Mouse (Mus musculus): Measurements from ENCODE around the gene Gm364. TPM values are rescaled to one million over a fixed set of nuclear protein-coding genes. Genes with fewer than 3 reads are reported as not detected.

The Gm364 gene
- polyA plus RNA-seq, 1 experiment from 2014 or later, result not detected

- 79% methylated on average over 5 of the region's 5 CpGs for WGBS
- ATAC-seq (replicated peaks; ENCODE audit: insufficient number of reproducible peaks, low FRiP score, low TSS enrichment, low read depth) (no peak), DNase-seq (ENCODE audit: low spot score) (no peak)
- no peaks in the 10 kb centered on the region for H3K27me3 ChIP-seq (ENCODE audit: control insufficient read depth, insufficient read depth, low read length)
- H3K27ac ChIP-seq (replicated peaks; ENCODE audit: low read depth, low read length), result no peak overlapping the region
- no peak overlapping the region for H3K4me2 ChIP-seq (ENCODE audit: low read depth, low read length)
- H3K9ac ChIP-seq (replicated peaks; ENCODE audit: low read length), result no peak overlapping the region
- H3K4me1 ChIP-seq (ENCODE audit: control insufficient read depth, insufficient read depth, low read length), result no peaks in the 10 kb centered on the region
- no peaks in the 10 kb centered on the region for H3K36me3 ChIP-seq (replicated peaks; ENCODE audit: control insufficient read depth, insufficient read depth, low read depth, low read length)
- no peaks in the 10 kb centered on the region for H3K9me3 ChIP-seq (replicated peaks; ENCODE audit: control insufficient read depth, low read length)
- no peak overlapping the region for H3K4me3 ChIP-seq (ENCODE audit: low read depth, low read length)
Observed at GRCm38 (mm10) chrX:57380915-57381314, 28.0 kb upstream of the Gm364 start.

- WGBS, result 22% methylated on average over 50 of the region's 50 CpGs
- no peaks in the 10 kb centered on the region for H3K27me3 ChIP-seq (ENCODE audit: control insufficient read depth, insufficient read depth, low read length)
- H3K27ac ChIP-seq (replicated peaks; ENCODE audit: low read depth, low read length), result peak within 1 kb of the TSS; percentile 79
- ATAC-seq (replicated peaks; ENCODE audit: insufficient number of reproducible peaks, low FRiP score, low TSS enrichment, low read depth), result peak; percentile 91
- H3K4me1 ChIP-seq (ENCODE audit: control insufficient read depth, insufficient read depth, low read length), result no peaks in the 10 kb centered on the region
- H3K4me2 ChIP-seq (ENCODE audit: low read depth, low read length), result no peak within 1 kb of the TSS; the same call in 1 of the 2 replicates
- DNase-seq (ENCODE audit: low spot score), result peak; percentile 92
- H3K9ac ChIP-seq (replicated peaks; ENCODE audit: low read length), result peak within 1 kb of the TSS; percentile 80
- no peaks in the 10 kb centered on the region for H3K36me3 ChIP-seq (replicated peaks; ENCODE audit: control insufficient read depth, insufficient read depth, low read depth, low read length)
- peak within 1 kb of the TSS; percentile 52 for H3K4me3 ChIP-seq (ENCODE audit: low read depth, low read length)
- no peaks in the 10 kb centered on the region for H3K9me3 ChIP-seq (replicated peaks; ENCODE audit: control insufficient read depth, low read length)
Observed at GRCm38 (mm10) chrX:57392367-57393246, 16.3 kb upstream of the Gm364 start, which contains the start of gene Rbmx. TSS of gene Rbmx (minus strand) at chrX:57393036.

- Histone ChIP-seq H3K4me3 (ENCODE audit: low read depth, low read length) (no peak overlapping the region), H3K27me3 (ENCODE audit: control insufficient read depth, insufficient read depth, low read length) (no peaks in the 10 kb centered on the region), H3K27ac (replicated peaks; ENCODE audit: low read depth, low read length) (no peak overlapping the region), H3K36me3 (replicated peaks; ENCODE audit: control insufficient read depth, insufficient read depth, low read depth, low read length) (no peaks in the 10 kb centered on the region), H3K9me3 (replicated peaks; ENCODE audit: control insufficient read depth, low read length) (no peaks in the 10 kb centered on the region), H3K9ac (replicated peaks; ENCODE audit: low read length) (no peak overlapping the region; the same call in 1 of the 2 replicates), H3K4me1 (ENCODE audit: control insufficient read depth, insufficient read depth, low read length) (no peaks in the 10 kb centered on the region), H3K4me2 (ENCODE audit: low read depth, low read length) (no peak overlapping the region; the same call in 1 of the 2 replicates)
- DNase-seq (ENCODE audit: low spot score), result peak; percentile 26
- ATAC-seq (replicated peaks; ENCODE audit: insufficient number of reproducible peaks, low FRiP score, low TSS enrichment, low read depth), result no peak; the same call in 1 of the 2 replicates
- WGBS, result 26% methylated on average over 7 of the region's 7 CpGs
Observed at GRCm38 (mm10) chrX:57393412-57393811, 15.5 kb upstream of the Gm364 start.

DNA sequence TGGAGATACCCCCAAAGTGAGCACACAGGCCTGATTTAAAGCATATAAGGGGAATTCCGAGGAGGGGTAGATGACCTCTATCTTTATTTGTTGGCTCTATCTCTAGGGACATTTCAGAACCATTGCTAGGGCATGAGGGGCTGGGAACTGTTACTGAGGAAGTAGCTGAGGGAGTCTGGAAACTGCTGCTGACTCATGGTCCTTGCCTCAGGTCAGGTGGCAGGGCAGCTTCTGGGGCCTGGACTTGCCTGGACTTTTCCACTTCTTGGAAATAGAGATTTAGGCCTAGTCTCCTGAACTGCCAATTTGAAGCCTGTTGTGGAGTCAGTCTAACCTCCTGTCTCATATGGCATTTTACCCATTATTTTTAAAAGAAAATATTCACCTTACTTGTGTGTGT, 7.6 kb upstream of the Gm364 start:
- no peaks in the 10 kb centered on the region for H3K9me3 ChIP-seq (replicated peaks; ENCODE audit: control insufficient read depth, low read length)
- no peaks in the 10 kb centered on the region for H3K4me1 ChIP-seq (ENCODE audit: control insufficient read depth, insufficient read depth, low read length)
- no peak overlapping the region for H3K4me2 ChIP-seq (ENCODE audit: low read depth, low read length)
- no peaks in the 10 kb centered on the region for H3K27me3 ChIP-seq (ENCODE audit: control insufficient read depth, insufficient read depth, low read length)
- H3K9ac ChIP-seq (replicated peaks; ENCODE audit: low read length), result no peak overlapping the region
- WGBS, result 88% methylated on average over 1 of the region's 1 CpGs
- DNase-seq (ENCODE audit: low spot score), result no peak
- H3K4me3 ChIP-seq (ENCODE audit: low read depth, low read length), result no peak overlapping the region
- H3K36me3 ChIP-seq (replicated peaks; ENCODE audit: control insufficient read depth, insufficient read depth, low read depth, low read length), result no peaks in the 10 kb centered on the region
- H3K27ac ChIP-seq (replicated peaks; ENCODE audit: low read depth, low read length), result no peak overlapping the region
- no peak for ATAC-seq (replicated peaks; ENCODE audit: insufficient number of reproducible peaks, low FRiP score, low TSS enrichment, low read depth)

GRCm38 (mm10) chrX:57403651-57404050, 5.3 kb upstream of the Gm364 start:
- H3K27me3 ChIP-seq (ENCODE audit: control insufficient read depth, insufficient read depth, low read length), result no peaks in the 10 kb centered on the region
- DNase-seq (ENCODE audit: low spot score), result peak; percentile 22
- H3K4me1 ChIP-seq (ENCODE audit: control insufficient read depth, insufficient read depth, low read length), result no peaks in the 10 kb centered on the region
- H3K36me3 ChIP-seq (replicated peaks; ENCODE audit: control insufficient read depth, insufficient read depth, low read depth, low read length), result no peaks in the 10 kb centered on the region
- H3K9me3 ChIP-seq (replicated peaks; ENCODE audit: control insufficient read depth, low read length), result no peaks in the 10 kb centered on the region
- H3K4me3 ChIP-seq (ENCODE audit: low read depth, low read length), result no peak overlapping the region
- H3K4me2 ChIP-seq (ENCODE audit: low read depth, low read length), result no peak overlapping the region
- ATAC-seq (replicated peaks; ENCODE audit: insufficient number of reproducible peaks, low FRiP score, low TSS enrichment, low read depth), result no peak
- H3K27ac ChIP-seq (replicated peaks; ENCODE audit: low read depth, low read length), result no peak overlapping the region
- no peak overlapping the region for H3K9ac ChIP-seq (replicated peaks; ENCODE audit: low read length)

DNA sequence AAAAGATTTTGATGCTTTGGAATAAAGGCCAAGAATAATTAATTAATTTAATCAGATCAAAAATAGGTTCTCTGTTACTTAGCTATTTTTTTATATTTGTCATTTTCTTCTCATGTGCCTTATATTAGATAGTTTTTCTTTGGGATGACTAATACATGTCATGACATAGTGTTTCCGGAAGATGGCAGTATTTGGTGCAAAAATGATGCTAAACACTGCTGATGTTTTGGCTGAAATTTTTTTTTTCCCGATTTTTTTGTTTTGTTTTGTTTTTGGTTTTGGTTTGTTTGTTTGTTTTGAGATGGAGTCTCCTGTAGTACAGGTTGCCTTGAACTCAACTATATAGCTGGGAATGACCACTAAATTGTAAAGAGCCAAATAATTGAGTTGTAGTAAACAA, 22.7 kb downstream of the Gm364 start:
- H3K9me3 ChIP-seq (replicated peaks; ENCODE audit: control insufficient read depth, low read length), result no peaks in the 10 kb centered on the region
- H3K4me2 ChIP-seq (ENCODE audit: low read depth, low read length), result no peak overlapping the region
- no peak overlapping the region for H3K4me3 ChIP-seq (ENCODE audit: low read depth, low read length)
- no peak overlapping the region for H3K9ac ChIP-seq (replicated peaks; ENCODE audit: low read length)
- no peaks in the 10 kb centered on the region for H3K36me3 ChIP-seq (replicated peaks; ENCODE audit: control insufficient read depth, insufficient read depth, low read depth, low read length)
- 6% methylated on average over 2 of the region's 2 CpGs for WGBS
- no peak overlapping the region for H3K27ac ChIP-seq (replicated peaks; ENCODE audit: low read depth, low read length)
- no peaks in the 10 kb centered on the region for H3K27me3 ChIP-seq (ENCODE audit: control insufficient read depth, insufficient read depth, low read length)
- ATAC-seq (replicated peaks; ENCODE audit: insufficient number of reproducible peaks, low FRiP score, low TSS enrichment, low read depth) (no peak), DNase-seq (ENCODE audit: low spot score) (peak; percentile 23)
- H3K4me1 ChIP-seq (ENCODE audit: control insufficient read depth, insufficient read depth, low read length), result no peaks in the 10 kb centered on the region

- DNase-seq (ENCODE audit: low spot score), result no peak
- ATAC-seq (replicated peaks; ENCODE audit: insufficient number of reproducible peaks, low FRiP score, low TSS enrichment, low read depth), result no peak
- Histone ChIP-seq H3K27me3 (ENCODE audit: control insufficient read depth, insufficient read depth, low read length) (no peaks in the 10 kb centered on the region), H3K4me2 (ENCODE audit: low read depth, low read length) (no peak overlapping the region), H3K27ac (replicated peaks; ENCODE audit: low read depth, low read length) (no peak overlapping the region), H3K4me3 (ENCODE audit: low read depth, low read length) (no peak overlapping the region), H3K4me1 (ENCODE audit: control insufficient read depth, insufficient read depth, low read length) (no peaks in the 10 kb centered on the region), H3K9me3 (replicated peaks; ENCODE audit: control insufficient read depth, low read length) (no peaks in the 10 kb centered on the region), H3K36me3 (replicated peaks; ENCODE audit: control insufficient read depth, insufficient read depth, low read depth, low read length) (no peaks in the 10 kb centered on the region), H3K9ac (replicated peaks; ENCODE audit: low read length) (no peak overlapping the region)
- WGBS, result 95% methylated on average over 2 of the region's 2 CpGs
Observed at GRCm38 (mm10) chrX:57433897-57434296, 24.9 kb downstream of the Gm364 start.

DNA sequence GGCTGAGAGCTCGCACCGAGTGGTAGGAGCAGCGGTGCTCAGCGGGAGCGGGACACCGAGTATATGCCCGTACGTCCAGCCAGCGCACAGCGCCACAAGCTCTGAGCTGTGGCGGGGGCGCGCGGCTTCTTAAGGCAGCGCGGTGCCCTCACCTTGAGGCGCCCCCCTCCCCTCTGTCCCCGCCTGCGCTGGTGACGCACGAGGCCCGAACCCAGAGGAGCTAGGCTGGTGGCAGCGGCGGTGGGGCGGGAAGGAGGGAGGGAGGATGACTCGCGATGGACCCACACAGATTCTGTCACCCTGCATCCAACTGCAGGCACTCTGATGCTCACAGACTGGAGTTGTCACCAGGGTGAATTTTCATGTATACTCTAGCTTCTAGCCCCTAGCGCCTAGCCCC, 94.7 kb downstream of the Gm364 start, which contains the start of gene Gpr101:
Gene Gpr101 (minus strand): TSS at position 124 of the 400 bp plus-strand sequence.
- Histone ChIP-seq H3K9ac (replicated peaks; ENCODE audit: low read length) (no peak within 1 kb of the TSS), H3K36me3 (replicated peaks; ENCODE audit: control insufficient read depth, insufficient read depth, low read depth, low read length) (no peaks in the 10 kb centered on the region), H3K4me3 (ENCODE audit: low read depth, low read length) (peak within 1 kb of the TSS; percentile 19), H3K4me1 (ENCODE audit: control insufficient read depth, insufficient read depth, low read length) (no peaks in the 10 kb centered on the region), H3K27ac (replicated peaks; ENCODE audit: low read depth, low read length) (no peak within 1 kb of the TSS), H3K27me3 (ENCODE audit: control insufficient read depth, insufficient read depth, low read length) (peaks cover 7% of the 10 kb centered on the region; the same call in 1 of the 2 replicates), H3K4me2 (ENCODE audit: low read depth, low read length) (peak within 1 kb of the TSS; percentile 43), H3K9me3 (replicated peaks; ENCODE audit: control insufficient read depth, low read length) (no peaks in the 10 kb centered on the region)
- ATAC-seq (replicated peaks; ENCODE audit: insufficient number of reproducible peaks, low FRiP score, low TSS enrichment, low read depth) (0 out of 2 replicates have a peak, but pooled peaks have one; percentile 59), DNase-seq (ENCODE audit: low spot score) (peak; percentile 9)
- WGBS, result 19% methylated on average over 19 of the region's 28 CpGs
